Mouse (Mus musculus) cortical plate, adult 2 months (tissue): Measurements from ENCODE around the gene Kdm5b. TPM values are rescaled to one million over a fixed set of nuclear protein-coding genes. Genes with fewer than 3 reads are reported as not detected.

Source experiments
- H3K27ac ChIP-seq: fragments of 200-500 bp; 2 replicates; pipeline ENCODE4 v1.5.1; 2012; ENCODE audit warnings: low read length, control low read depth, inconsistent platforms; ENCODE audit not compliant: insufficient read depth
- H3K4me1 ChIP-seq: fragments of 200-500 bp; 2 replicates; pipeline ENCODE4 v1.6.1; 2011; ENCODE audit warnings: low read length; ENCODE audit not compliant: control insufficient read depth, insufficient read depth
- H3K4me3 ChIP-seq: fragments of 200-500 bp; 2 replicates; pipeline ENCODE4 v1.5.1; 2011; ENCODE audit warnings: mild to moderate bottlenecking, low read length, control low read depth; ENCODE audit not compliant: insufficient read depth
- CTCF ChIP-seq: fragments of 200-500 bp; IDR thresholded peaks from 2 replicates; pipeline ENCODE4 v1.5.1; 2011; ENCODE audit warnings: mild to moderate bottlenecking, control low read depth, low read length; ENCODE audit not compliant: insufficient read depth; ENCODE audit errors: extremely low read depth
- POLR2A ChIP-seq: fragments of 200-500 bp; IDR thresholded peaks from 2 replicates; pipeline ENCODE4 v1.6.1; 2011; ENCODE audit warnings: mild to moderate bottlenecking, low read length, control low read depth; ENCODE audit not compliant: insufficient read depth; ENCODE audit errors: extremely low read depth
- polyA plus RNA-seq: library from polyadenylated mRNA; depleted of rRNA; stranded (reverse); fragments of >200 nt; gene quantifications from 2 replicates; pipeline ENCODE4 v1.2.3, GENCODE M21; 2012

Gene Kdm5b
- polyA plus RNA-seq, 1 experiment: 26.4 TPM

GRCm38 (mm10) chr1:134560801-134561769, 1.1 kb downstream of the Kdm5b start:
- Histone ChIP-seq H3K4me1 (peaks cover 2% of the 10 kb centered on the region), H3K27ac (peak overlapping the region; percentile 93), H3K4me3 (peak overlapping the region; percentile 61)
- TF ChIP-seq POLR2A (no peak), CTCF (no peak)

GRCm38 (mm10) chr1:134561770-134562143, 1.8 kb downstream of the Kdm5b start:
- TF ChIP-seq CTCF (no peak), POLR2A (no peak)
- peak overlapping the region; percentile 61 for H3K4me3 ChIP-seq

DNA sequence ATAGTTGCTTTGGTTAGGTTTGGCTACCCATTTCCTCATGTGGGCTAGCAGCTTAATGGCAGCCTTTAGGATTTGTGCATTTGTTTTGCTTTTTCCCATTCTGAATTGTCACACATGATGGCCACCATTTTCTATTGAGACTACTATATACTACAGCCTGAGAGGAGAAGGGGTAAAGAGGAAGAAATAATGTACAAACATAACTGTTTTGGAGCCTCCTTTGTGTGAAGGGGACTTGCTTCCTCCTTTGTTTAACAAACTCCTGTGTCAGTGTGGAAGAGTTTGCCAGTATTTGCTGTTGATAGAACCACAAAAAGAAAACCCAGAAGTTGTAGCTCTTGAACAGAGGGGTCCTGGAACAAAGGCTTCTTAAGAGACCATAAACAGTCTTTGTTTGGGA, 2.5 kb downstream of the Kdm5b start:
- Histone ChIP-seq H3K4me3 (no peak overlapping the region; the same call in 1 of the 2 replicates), H3K4me1 (peaks cover 2% of the 10 kb centered on the region), H3K27ac (no peak overlapping the region)
- TF ChIP-seq POLR2A (no peak), CTCF (no peak)

More at GRCm38 (mm10) chr1:134561770-134562143, 1.8 kb downstream of the Kdm5b start:
- Histone ChIP-seq H3K4me1 (peaks cover 2% of the 10 kb centered on the region), H3K27ac (no peak overlapping the region)

GRCm38 (mm10) chr1:134563726-134564125, 3.8 kb downstream of the Kdm5b start:
- H3K4me3 ChIP-seq: no peak overlapping the region
- peaks cover 2% of the 10 kb centered on the region for H3K4me1 ChIP-seq
- H3K27ac ChIP-seq: no peak overlapping the region
- TF ChIP-seq CTCF: no peak
- no peak for TF ChIP-seq POLR2A

DNA sequence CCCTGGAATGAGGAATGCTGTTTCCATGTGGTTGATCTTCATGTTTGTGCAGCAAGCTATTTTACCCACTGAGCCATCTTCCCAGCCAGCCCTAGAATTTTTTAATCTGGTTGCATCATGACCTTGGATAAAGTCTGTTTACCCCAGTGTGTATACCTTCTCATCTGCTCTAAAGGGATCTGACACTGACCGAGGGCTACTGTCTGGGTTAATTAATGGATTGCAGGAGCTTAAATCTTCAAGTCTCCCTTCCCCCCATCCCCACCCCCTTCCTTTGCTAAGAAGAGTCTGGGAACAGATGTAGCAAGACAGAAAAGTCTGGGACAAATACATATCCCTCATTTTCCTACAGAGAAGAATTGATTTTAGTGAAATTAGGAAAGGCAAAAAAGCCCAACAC, 7.5 kb downstream of the Kdm5b start:
- Histone ChIP-seq H3K4me3 (no peak overlapping the region), H3K4me1 (peaks cover 4% of the 10 kb centered on the region), H3K27ac (no peak overlapping the region)
- TF ChIP-seq POLR2A: no peak
- TF ChIP-seq CTCF: no peak

DNA sequence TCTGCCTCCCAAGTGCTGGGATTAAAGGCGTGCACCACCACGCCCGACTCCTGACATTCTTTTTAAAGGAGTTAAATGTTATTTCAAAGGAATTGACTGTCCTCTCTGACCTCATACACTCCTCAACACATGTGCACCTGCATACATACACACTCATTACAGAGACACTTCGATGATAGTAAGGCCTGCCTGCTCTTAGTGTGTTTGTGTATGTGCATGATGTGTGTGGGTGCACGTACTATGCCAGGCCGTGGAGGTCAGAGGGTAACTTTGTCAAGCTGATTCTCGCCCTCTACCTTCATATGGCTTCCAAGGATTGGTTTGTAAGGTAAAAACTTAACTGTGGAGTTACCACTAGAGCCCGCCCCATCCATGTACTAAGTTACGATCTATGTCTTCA, 10.2 kb downstream of the Kdm5b start:
- TF ChIP-seq POLR2A (no peak), CTCF (no peak)
- Histone ChIP-seq H3K27ac (no peak overlapping the region), H3K4me1 (peaks cover 2% of the 10 kb centered on the region), H3K4me3 (no peak overlapping the region)

DNA sequence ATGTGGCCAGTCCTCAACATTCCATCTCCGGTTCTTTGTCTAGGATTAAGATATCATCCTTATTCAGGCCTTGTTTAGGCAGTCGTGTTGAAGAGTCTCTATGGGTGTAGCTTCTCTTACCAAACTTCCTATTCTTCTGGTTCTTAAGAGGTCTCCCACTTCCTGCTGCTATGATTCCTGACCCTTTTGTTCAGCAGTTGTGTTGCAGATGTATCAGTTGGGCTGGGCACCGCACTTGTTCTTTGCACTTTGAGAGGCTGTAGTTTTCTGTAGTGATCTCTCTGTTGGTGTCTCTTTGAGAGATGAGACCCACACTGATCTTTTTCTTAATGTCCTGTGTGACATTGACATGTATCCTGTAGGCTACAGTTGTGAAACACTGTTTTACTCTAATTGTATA, 10.7 kb downstream of the Kdm5b start:
- H3K4me3 ChIP-seq: no peak overlapping the region
- H3K27ac ChIP-seq: no peak overlapping the region
- TF ChIP-seq POLR2A (no peak), CTCF (no peak)
- peaks cover 2% of the 10 kb centered on the region for H3K4me1 ChIP-seq

DNA sequence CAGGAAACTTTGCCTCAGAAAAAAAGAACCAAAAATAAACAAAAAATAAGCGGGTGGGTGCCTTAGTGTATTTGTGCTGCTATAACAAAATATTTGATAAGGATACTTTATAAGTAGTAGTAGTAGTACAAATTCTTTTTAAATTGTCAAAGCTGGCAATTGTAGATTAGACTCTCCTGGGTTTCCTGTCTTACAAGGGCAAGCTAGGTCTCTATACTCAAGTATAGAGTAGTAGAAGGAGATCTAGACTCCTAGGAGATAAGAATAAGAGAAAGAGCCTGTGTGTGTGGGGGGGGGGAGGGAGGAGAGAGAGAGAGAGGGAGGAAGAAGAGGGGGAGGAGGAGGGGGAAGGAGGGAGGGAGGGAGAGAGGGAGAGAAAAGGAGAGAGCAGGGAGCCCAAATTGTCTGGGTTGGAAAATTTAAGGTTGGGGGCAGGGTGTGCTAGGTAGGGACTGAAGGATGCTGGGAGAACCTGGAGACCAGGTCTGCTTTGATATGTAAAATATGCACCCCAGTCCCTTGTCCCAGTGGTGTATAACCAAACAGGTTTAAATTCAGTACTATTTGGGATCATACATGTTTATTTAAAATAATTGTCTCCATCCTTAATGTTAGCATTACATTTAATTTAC, 13.4 kb downstream of the Kdm5b start:
- Histone ChIP-seq H3K4me1 (peaks cover 4% of the 10 kb centered on the region), H3K4me3 (no peak overlapping the region), H3K27ac (no peak overlapping the region)
- TF ChIP-seq POLR2A: no peak
- TF ChIP-seq CTCF: no peak

DNA sequence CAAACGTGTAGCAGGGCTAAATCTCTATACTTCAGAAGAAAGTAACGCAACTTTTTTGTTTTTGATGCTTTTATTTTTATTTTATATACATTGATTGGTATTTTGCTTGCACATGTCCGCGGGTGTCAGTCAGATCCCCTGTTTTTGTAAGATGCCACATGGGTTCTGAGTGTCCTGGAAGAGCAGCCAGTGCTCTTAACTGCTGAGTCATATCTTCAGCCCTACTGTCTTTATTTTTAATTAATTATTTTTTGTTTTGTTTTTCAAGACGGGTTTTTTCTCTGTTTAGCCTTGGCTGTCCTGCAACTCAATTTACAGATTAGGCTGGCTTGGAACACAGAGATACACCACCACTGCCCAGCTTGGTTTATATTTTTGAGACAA, 14.0 kb downstream of the Kdm5b start:
- TF ChIP-seq CTCF (no peak), POLR2A (no peak)
- no peak overlapping the region for H3K4me3 ChIP-seq
- peaks cover 4% of the 10 kb centered on the region for H3K4me1 ChIP-seq
- H3K27ac ChIP-seq: no peak overlapping the region
